Mouse (Mus musculus) olfactory bulb, adult 2 months (tissue): ENCODE results near the gene Mettl22. TPM values are rescaled to one million over a fixed set of nuclear protein-coding genes. Genes with fewer than 3 reads are reported as not detected.

Experiments
- H3K27ac ChIP-seq: fragments of 200-500 bp; 2 replicates; pipeline ENCODE4 v1.5.1; 2012; ENCODE audit warnings: low read depth, low read length; ENCODE audit not compliant: insufficient read depth
- H3K4me1 ChIP-seq: fragments of 200-500 bp; 2 replicates; pipeline ENCODE4 v1.6.1; 2012; ENCODE audit warnings: low read length; ENCODE audit not compliant: control insufficient read depth, insufficient read depth
- H3K4me3 ChIP-seq: fragments of 200-500 bp; 2 replicates; pipeline ENCODE4 v1.5.1; 2012; ENCODE audit warnings: mild to moderate bottlenecking, low read depth, low read length, moderate library complexity; ENCODE audit not compliant: insufficient read depth
- CTCF ChIP-seq: fragments of 200-500 bp; IDR thresholded peaks from 2 replicates; pipeline ENCODE4 v1.5.1; 2012; ENCODE audit warnings: low read depth, mild to moderate bottlenecking, low read length, moderate library complexity; ENCODE audit not compliant: insufficient read depth
- POLR2A ChIP-seq: fragments of 200-500 bp; IDR thresholded peaks from 2 replicates; pipeline ENCODE4 v1.6.1; 2012; ENCODE audit warnings: mild to moderate bottlenecking, low read depth, low read length, moderate library complexity; ENCODE audit not compliant: insufficient read depth
- WGBS: fragments of 180-500 bp; shearing (Covaris S2); methylation state at CpG from one replicate; pipeline ENCODE4 v1.1.7; 2018; 5-methylcytosine and 5-hydroxymethylcytosine counted together
- polyA plus RNA-seq: library from polyadenylated mRNA; stranded (reverse); fragments of >200 nt; gene quantifications from 2 replicates; pipeline ENCODE4 v1.2.4, GENCODE M21; 2012; ENCODE audit warnings: low replicate concordance; ENCODE audit not compliant: missing spikeins, insufficient read depth, insufficient read length

Gene Mettl22
- polyA plus RNA-seq, 1 experiment: not detected

DNA sequence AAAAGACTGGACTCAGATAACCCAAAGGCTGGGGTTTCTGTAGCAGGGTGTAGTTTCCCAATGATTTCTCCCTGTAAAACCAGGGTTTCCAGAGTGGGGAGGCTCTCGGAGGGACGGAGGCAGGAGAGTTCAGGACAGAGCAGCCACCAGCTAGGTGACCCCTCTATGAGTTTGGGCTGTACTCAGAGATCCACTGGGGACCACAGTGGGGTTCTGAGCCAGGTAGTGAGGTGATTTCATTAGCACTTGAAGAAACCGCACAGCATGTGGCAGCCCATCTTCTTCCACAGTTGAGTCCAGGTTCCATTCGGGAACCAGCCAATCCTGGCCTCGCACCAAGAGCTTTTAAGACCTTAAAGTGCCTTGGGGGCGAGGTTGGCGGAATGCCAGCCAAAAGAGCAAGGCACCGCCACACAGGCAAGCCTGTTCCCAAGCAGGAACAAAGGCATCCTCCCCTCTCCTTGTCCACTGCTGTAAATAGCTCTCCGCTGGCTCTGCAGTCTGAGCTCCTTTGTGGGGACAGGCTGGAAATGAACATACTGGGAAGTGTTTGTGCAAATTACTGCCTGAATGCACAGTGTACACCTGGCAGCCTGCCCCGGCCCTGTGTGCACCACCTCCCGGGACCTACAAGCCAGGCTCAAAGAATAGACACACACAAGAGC lies 53.0 kb downstream of the Mettl22 start:
- WGBS: 13% methylated on average over 11 of the region's 11 CpGs
- H3K27ac ChIP-seq: peak overlapping the region; percentile 72

DNA sequence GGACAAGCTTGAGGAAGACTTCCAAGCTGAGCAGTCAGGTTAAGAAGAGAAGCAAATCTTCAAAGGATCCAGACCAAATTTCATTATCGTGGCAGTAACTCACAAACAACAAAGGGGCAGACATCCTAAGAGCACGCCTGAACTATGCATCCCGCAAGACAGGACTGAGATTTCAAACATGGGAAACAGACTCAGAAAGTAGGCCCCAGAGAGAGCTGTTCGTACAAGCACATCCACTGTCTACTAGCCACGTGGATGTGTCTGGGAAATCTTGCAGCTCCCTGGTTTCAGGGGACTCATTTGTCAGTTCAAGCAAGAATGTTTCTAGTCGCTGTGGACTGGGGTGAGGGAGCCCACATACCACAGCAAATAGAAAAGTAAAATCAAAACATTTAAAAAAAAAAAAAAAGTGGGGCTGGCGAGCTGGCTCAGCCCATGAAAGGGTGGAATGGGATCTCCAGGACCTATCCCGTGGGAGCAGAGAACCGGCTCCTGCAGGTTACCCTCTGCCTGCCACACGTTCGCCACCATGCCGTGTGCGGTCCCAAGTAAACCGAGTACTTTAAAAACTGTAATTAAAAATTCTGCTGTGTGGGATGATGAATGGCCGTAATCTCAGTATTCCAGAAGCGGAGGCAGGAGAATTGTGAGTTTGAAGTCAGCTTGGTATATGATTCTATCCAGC lies 53.7 kb downstream of the Mettl22 start:
- TF ChIP-seq CTCF (no peak), POLR2A (no peak)
- peaks cover 32% of the 10 kb centered on the region for H3K4me1 ChIP-seq
- WGBS: 28% methylated on average over 16 of the region's 16 CpGs
- peak overlapping the region; percentile 72 for H3K27ac ChIP-seq
- no peak overlapping the region for H3K4me3 ChIP-seq

More for the DNA sequence above, 53.0 kb downstream of the Mettl22 start:
- Histone ChIP-seq H3K4me1 (peaks cover 33% of the 10 kb centered on the region), H3K4me3 (no peak overlapping the region)
- no peak for TF ChIP-seq POLR2A
- peak; percentile 30; the same call in 1 of the 2 replicates for TF ChIP-seq CTCF

GRCm38 (mm10) chr16:8525293-8525692 lies 54.7 kb downstream of the Mettl22 start:
- no peak for TF ChIP-seq POLR2A
- no peak for TF ChIP-seq CTCF
- WGBS: 44% methylated on average over 3 of the region's 3 CpGs
- Histone ChIP-seq H3K27ac (peak overlapping the region; percentile 38; the same call in 1 of the 2 replicates), H3K4me1 (peaks cover 36% of the 10 kb centered on the region), H3K4me3 (no peak overlapping the region)

- Histone ChIP-seq H3K4me3 (no peak overlapping the region), H3K27ac (no peak overlapping the region), H3K4me1 (peaks cover 41% of the 10 kb centered on the region)
- 94% methylated on average over 7 of the region's 7 CpGs for WGBS
- TF ChIP-seq CTCF (no peak), POLR2A (no peak)
These were observed 55.3 kb downstream of the Mettl22 start for GRCm38 (mm10) chr16:8525877-8526276.

GRCm38 (mm10) chr16:8529389-8529788 lies 58.8 kb downstream of the Mettl22 start:
- H3K27ac ChIP-seq: no peak overlapping the region
- TF ChIP-seq CTCF (no peak), POLR2A (no peak)
- no peak overlapping the region for H3K4me3 ChIP-seq
- H3K4me1 ChIP-seq: peaks cover 33% of the 10 kb centered on the region
- WGBS: 92% methylated on average over 1 of the region's 1 CpGs

DNA sequence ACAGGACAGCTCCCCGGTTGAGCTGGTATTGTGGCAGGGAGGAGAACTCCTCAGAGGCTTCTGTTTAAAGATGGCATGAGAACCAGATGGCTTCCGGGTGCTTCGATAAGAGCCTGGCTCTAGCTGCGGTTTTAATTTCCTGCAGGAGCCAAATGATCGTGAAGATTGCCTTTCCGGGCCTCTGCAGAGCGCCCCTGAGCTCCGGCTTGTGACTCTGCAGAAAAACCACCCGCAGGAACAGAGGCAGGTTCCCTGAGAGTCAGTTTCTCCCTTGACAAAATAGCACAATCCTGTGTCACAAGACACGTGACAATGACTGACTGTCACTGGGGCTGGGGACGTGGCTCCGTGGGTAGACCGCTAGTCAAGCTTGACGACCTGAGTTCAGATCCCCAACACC lies 59.4 kb downstream of the Mettl22 start:
- TF ChIP-seq POLR2A (no peak), CTCF (no peak)
- WGBS: 55% methylated on average over 14 of the region's 14 CpGs
- Histone ChIP-seq H3K27ac (no peak overlapping the region), H3K4me3 (no peak overlapping the region), H3K4me1 (peaks cover 31% of the 10 kb centered on the region)

GRCm38 (mm10) chr16:8532461-8532860 lies 61.9 kb downstream of the Mettl22 start:
- no peak overlapping the region for H3K27ac ChIP-seq
- TF ChIP-seq POLR2A (no peak), CTCF (no peak)
- WGBS: 97% methylated on average over 9 of the region's 9 CpGs
- H3K4me1 ChIP-seq: peaks cover 29% of the 10 kb centered on the region
- H3K4me3 ChIP-seq: no peak overlapping the region

- Histone ChIP-seq H3K4me1 (peaks cover 29% of the 10 kb centered on the region), H3K4me3 (no peak overlapping the region), H3K27ac (no peak overlapping the region)
- 85% methylated on average over 7 of the region's 7 CpGs for WGBS
- TF ChIP-seq CTCF (no peak), POLR2A (no peak)
These were observed 62.3 kb downstream of the Mettl22 start for GRCm38 (mm10) chr16:8532894-8533293.

DNA sequence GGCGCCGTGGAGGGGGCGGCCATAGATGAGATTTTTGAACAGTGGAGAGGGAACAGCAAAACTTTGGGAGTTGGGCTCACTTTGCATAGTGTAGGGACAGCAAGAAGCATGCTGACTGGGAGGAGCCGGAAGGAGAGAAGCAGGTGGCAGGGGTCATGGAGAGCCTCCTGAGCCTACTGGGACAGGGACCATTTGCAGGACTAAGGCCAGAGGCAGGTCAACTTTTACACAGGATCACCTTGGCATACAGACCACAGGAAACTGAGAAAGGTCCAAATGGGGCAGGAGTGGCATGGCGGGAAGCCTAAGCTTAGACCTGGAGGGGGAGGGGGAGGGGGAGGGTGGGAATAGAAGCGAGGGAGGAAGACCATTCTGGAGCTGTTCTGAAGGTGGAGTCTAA lies 62.9 kb downstream of the Mettl22 start:
- WGBS: 90% methylated on average over 6 of the region's 6 CpGs
- H3K4me1 ChIP-seq: peaks cover 29% of the 10 kb centered on the region
- no peak overlapping the region for H3K4me3 ChIP-seq
- H3K27ac ChIP-seq: no peak overlapping the region
- TF ChIP-seq POLR2A (no peak), CTCF (no peak)
